Mouse (Mus musculus): Measurements from ENCODE around the gene Zc3h6. TPM values are rescaled to one million over a fixed set of nuclear protein-coding genes. Genes with fewer than 3 reads are reported as not detected.

Gene Zc3h6
- 12.9 TPM for polyA plus RNA-seq (2014; fragmentation: Illumina TruSeq; extraction: RNeasy Lipid Tissue Mini Kit (QIAGEN cat#74804); ENCODE audit: low read depth, low replicate concordance)

GRCm38 (mm10) chr2:128966641-128967580, at the start of gene Zc3h6:
Gene Zc3h6, plus strand, starts transcription at chr2:128967402.

GRCm38 (mm10) chr2:128943538-128944528, 23.4 kb upstream of the Zc3h6 start, which contains the start of gene Zc3h8:
Gene Zc3h8, minus strand, starts transcription at chr2:128944077.

GRCm38 (mm10) chr2:128967661-128968441, 649 bp downstream of the Zc3h6 start, which contains the start of gene Gm10762:
Gene Gm10762, minus strand, starts transcription at chr2:128967725.

GRCm38 (mm10) chr2:129047811-129048210, 80.6 kb downstream of the Zc3h6 start, which contains the start of gene Vinac1:
Gene Vinac1, minus strand, starts transcription at chr2:129048172.

GRCm38 (mm10) chr2:129065437-129066282, 98.5 kb downstream of the Zc3h6 start, which contains the start of gene Ttl:
Gene Ttl, plus strand, starts transcription at chr2:129065942.

Other genes starting within 250 kb of the Zc3h6 start
- gene Tmem87b, start 149.3 kb upstream of the Zc3h6 start, polyA plus RNA-seq (2014; fragmentation: Illumina TruSeq; extraction: RNeasy Lipid Tissue Mini Kit (QIAGEN cat#74804); ENCODE audit: low read depth, low replicate concordance), result 156 TPM
- 1.1 TPM for gene Fbln7, start 104.4 kb upstream of the Zc3h6 start, polyA plus RNA-seq (2014; fragmentation: Illumina TruSeq; extraction: RNeasy Lipid Tissue Mini Kit (QIAGEN cat#74804); ENCODE audit: low read depth, low replicate concordance)
- gene Zc3h8, start 23.3 kb upstream of the Zc3h6 start, polyA plus RNA-seq (2014; fragmentation: Illumina TruSeq; extraction: RNeasy Lipid Tissue Mini Kit (QIAGEN cat#74804); ENCODE audit: low read depth, low replicate concordance), result 8.1 TPM
- 4.4 TPM for gene Gm10762, start 323 bp downstream of the Zc3h6 start, polyA plus RNA-seq (2014; fragmentation: Illumina TruSeq; extraction: RNeasy Lipid Tissue Mini Kit (QIAGEN cat#74804); ENCODE audit: low read depth, low replicate concordance)
- not detected for gene Vinac1, start 80.8 kb downstream of the Zc3h6 start, polyA plus RNA-seq (2014; fragmentation: Illumina TruSeq; extraction: RNeasy Lipid Tissue Mini Kit (QIAGEN cat#74804); ENCODE audit: low read depth, low replicate concordance)
- 7.0 TPM for gene Ttl, start 98.5 kb downstream of the Zc3h6 start, polyA plus RNA-seq (2014; fragmentation: Illumina TruSeq; extraction: RNeasy Lipid Tissue Mini Kit (QIAGEN cat#74804); ENCODE audit: low read depth, low replicate concordance)
- gene Polr1b, start 133.6 kb downstream of the Zc3h6 start, polyA plus RNA-seq (2014; fragmentation: Illumina TruSeq; extraction: RNeasy Lipid Tissue Mini Kit (QIAGEN cat#74804); ENCODE audit: low read depth, low replicate concordance), result 4.4 TPM
- 6.0 TPM for gene Chchd5, start 162.3 kb downstream of the Zc3h6 start, polyA plus RNA-seq (2014; fragmentation: Illumina TruSeq; extraction: RNeasy Lipid Tissue Mini Kit (QIAGEN cat#74804); ENCODE audit: low read depth, low replicate concordance)
- gene Slc20a1, start 231.4 kb downstream of the Zc3h6 start, polyA plus RNA-seq (2014; fragmentation: Illumina TruSeq; extraction: RNeasy Lipid Tissue Mini Kit (QIAGEN cat#74804); ENCODE audit: low read depth, low replicate concordance), result 944 TPM

Measured in sigmoid colon, adult 10 weeks (tissue).